Mouse (Mus musculus) kidney, postnatal 14 days (tissue): ENCODE data around the gene Igfbpl1.

Experiments
- DNase-seq: peaks from one replicate; pipeline ENCODE4 v3.0.0; 2022; ENCODE audit warnings: mixed read lengths

Gene Igfbpl1

DNA sequence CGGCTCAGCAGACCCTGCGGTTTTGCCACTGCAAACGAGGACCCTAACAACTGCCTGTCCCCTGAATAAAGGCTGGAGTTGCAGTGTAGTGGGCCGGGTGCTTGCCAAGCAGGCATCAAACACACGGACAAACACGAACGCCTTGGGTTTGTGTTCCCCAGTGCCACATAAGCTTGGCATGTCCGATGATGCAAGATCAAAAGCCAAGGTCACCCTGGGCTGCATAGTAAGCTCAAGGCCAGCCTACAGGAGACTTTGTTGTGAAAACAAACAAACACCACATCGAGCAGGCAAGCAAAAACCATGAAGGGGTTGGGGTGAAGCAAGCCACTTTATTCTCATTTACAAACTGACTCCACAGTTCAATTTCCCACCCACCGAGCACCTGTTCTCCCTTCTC lies 57.6 kb downstream of the Igfbpl1 start:
- DNase-seq = no peak

DNA sequence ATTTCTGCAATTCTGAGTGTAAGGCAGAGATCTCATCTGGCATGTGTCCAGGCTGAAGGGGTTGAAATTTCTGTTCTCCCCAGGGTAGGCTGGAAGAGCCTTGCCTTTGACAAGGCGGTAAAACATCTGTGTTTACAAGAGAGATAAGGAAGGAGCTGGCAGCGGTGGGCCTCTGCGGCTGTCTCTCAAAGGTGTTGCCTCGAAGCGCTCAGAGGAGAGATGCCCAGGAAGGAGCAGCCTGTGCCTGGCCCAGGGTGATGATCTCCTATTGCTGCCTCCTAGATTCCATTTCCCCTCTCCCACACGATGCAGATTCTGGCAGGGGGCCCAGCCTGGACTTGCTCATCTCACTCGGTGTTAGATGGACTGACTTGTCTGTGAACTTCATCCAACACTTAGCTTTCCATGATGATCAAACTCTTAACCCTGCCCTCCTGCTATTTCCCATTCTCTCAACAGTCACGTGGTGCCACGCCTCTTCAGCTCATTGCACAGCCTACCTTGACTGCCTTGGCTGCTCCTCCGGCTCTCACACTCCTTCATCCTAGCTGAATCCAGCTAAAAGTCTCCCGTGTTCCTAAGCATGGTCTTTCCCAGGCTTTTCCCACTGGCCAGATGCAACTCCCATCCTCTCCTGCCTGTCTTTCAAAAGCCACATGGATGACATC lies 58.7 kb downstream of the Igfbpl1 start:
- DNase-seq = no peak

DNA sequence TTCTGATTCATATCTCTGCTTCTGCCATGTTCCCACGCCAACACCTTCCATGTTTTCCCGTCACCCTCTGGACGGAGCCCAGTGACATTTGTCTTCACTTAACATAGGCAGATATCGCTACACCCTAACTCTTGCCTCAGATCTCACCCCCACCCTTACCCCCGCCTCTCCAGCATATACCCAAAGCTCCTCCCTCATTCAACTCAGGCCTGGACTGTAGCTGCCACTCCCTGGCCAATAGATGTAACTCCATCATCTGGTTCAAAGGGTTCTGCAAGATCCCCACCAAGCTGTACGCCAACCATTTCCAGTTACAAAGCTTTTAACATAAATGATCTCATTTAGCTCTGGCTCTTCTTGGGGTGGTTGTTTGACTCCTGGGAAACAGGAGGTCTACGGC lies 59.9 kb downstream of the Igfbpl1 start:
- DNase-seq = no peak

DNA sequence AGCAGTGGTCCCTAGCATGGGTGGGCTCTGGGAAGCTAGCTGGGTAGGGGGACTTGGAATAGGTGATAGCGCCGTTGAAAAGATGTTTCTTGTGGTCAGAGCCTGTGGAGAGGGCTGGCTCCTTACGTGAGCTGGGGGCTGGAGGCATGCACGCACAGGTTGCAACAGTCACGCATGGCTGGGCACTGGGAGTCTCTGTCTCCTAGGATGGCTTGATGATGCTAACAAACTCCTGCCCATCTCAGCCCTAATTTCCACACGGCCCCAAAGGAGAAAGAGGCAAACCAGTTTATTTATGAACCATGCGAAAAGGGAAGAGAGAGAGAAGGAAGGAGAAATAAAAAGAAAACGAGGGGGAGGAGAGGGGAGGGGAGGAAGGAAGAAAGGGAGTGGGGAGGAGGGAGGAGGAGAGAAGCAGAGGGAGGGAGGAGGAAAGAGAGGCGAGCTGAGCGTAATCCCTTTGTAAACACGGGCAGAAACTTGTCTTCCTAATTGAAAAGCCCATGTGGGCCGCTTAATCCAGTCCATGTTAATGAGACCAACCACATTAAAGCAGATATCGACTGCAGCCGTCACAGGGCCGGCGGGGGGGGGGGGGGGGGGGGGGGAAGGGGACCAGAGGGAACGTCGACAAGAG lies 61.0 kb downstream of the Igfbpl1 start:
- no peak for DNase-seq

DNA sequence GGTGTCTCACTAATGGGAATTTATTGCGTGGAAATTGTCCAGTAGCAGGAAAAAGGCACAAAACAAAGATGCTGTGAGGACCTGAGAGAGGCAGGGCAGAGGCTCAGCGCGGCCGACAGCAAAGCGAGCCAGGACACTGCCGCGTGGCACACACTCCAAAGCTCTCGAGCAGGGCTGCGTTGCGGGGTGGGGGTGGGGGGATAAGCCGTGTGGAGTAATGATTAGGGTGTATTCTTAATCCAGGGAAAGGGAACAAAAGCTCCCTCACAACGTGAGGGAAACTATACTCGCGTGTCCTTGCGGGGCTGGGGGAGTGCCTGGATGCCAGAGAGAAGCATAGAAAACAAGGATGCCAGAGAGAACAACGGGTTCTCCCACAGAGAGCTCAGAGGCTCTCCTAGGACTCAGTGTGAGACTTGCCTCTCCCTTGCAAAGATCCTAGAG lies 61.6 kb downstream of the Igfbpl1 start:
- DNase-seq = no peak

DNA sequence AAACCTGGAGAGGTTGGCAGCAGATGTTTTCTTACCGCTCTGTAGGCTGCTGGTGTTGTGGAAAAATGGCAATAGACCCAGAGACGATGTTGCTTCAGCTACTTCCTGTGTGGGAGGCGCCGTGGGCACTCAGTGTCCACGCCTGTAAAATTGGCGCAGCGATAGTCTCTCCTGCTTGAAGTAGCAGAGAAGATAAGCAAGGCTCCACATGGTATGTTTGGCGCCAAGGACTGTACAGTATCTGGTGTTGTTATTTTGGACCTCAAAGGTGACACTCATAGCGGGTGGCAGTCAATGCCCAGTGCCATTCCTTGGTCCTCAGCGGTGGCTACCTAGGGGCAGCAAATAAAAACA lies 62.6 kb downstream of the Igfbpl1 start:
- no peak for DNase-seq

DNA sequence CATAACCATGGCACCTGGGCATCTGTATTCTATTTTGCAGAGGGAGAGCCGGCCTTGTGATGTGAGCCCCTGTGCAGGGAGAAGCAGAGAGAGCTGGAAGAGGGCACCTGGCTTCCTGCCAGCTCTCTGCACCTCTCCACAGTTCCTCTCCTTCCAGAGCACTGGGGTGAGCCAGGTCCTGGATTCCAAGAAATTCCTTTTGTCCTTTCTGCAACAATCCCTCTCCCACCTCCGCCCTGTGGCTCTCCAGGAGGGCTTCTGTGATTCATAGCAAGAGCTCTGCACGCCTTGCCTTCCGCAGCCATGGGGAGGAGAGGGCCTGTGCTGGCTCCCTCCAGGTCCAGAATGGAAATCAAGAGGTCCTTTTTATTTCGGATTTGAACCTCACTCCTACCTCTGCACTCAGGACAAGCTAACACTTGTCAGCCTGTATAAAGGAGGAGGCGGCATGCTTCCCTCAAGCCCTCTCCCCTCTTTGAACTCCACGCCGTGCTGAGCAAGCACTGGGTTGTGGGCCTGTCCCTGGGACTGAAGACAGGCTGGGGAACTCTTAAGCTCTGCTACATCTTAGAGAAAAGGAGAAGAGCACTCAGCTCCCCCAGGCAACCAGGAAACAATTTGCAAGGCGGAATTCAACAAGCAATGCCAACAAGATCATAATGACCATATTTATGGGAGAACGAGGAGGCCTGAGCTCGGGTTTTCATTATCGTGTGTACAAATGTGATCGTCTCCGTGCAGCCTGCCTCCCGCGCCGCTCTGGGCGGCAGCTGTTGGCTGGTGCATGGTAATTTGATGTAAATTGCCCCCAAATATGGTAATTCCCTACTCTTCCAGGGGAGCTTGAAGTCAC lies 63.2 kb downstream of the Igfbpl1 start:
- no peak for DNase-seq

DNA sequence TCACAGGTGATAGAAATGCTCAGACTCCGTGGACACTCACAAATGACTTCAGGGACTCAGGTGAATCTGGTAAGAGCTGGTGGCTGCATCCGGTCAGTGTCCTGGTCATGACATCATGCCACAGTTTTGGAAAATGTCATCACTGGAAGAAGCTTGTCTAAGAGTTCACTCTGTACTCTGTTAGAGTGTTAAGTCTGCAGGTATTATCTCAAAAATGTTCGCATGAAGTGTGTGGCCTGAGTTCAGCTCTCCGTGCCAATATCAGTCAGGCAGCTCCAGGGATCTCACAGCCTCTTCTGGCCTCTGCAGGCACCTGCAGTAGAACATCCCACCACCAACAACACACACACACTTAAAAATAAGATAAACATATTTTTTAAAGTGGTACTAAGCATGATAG lies 64.1 kb downstream of the Igfbpl1 start:
- no peak for DNase-seq
